Mouse (Mus musculus): Measurements from ENCODE around the gene Lmod3. TPM values are rescaled to one million over a fixed set of nuclear protein-coding genes. Genes with fewer than 3 reads are reported as not detected.
"Not testable (repeated sequence)": the region's sequence is repeated elsewhere in the genome, so short reads cannot be mapped to it uniquely, and the experiment has no call there.

The Lmod3 gene
- polyA plus RNA-seq, 1 experiment from 2014 or later = not detected

GRCm38 (mm10) chr6:97272349-97272748, 19.8 kb upstream of the Lmod3 start:
- H3K27ac ChIP-seq = no peak overlapping the region
- no peak overlapping the region for H3K4me3 ChIP-seq
- no peaks in the 10 kb centered on the region for H3K36me3 ChIP-seq (replicated peaks)
- no peak for DNase-seq (ENCODE audit: extremely low spot score, low spot score)
- peaks cover 24% of the 10 kb centered on the region for H3K4me1 ChIP-seq
- peaks cover 25% of the 10 kb centered on the region for H3K27me3 ChIP-seq (ENCODE audit: poor library complexity, severe bottlenecking)
- 60% methylated on average over 2 of the region's 2 CpGs for WGBS
- H3K9me3 ChIP-seq = no peaks in the 10 kb centered on the region

- no peak for DNase-seq (ENCODE audit: extremely low spot score, low spot score)
- Histone ChIP-seq H3K27ac (no peak overlapping the region), H3K9me3 (no peaks in the 10 kb centered on the region), H3K4me3 (no peak overlapping the region), H3K27me3 (ENCODE audit: poor library complexity, severe bottlenecking) (0 out of 2 replicates have a peak, but pooled peaks cover 3% of the 10 kb centered on the region), H3K4me1 (peaks cover 9% of the 10 kb centered on the region), H3K36me3 (replicated peaks) (no peaks in the 10 kb centered on the region)
- WGBS = 80% methylated on average over 11 of the region's 11 CpGs
These were observed 17.0 kb upstream of the Lmod3 start for GRCm38 (mm10) chr6:97269596-97269995.

GRCm38 (mm10) chr6:97267132-97267531, 14.6 kb upstream of the Lmod3 start:
- H3K9me3 ChIP-seq = no peaks in the 10 kb centered on the region
- 0 out of 2 replicates have a peak, but pooled peaks cover 3% of the 10 kb centered on the region for H3K27me3 ChIP-seq (ENCODE audit: poor library complexity, severe bottlenecking)
- no peak overlapping the region for H3K4me3 ChIP-seq
- H3K4me1 ChIP-seq = peaks cover 6% of the 10 kb centered on the region; the same call in 1 of the 2 replicates
- no peak for DNase-seq (ENCODE audit: extremely low spot score, low spot score)
- H3K36me3 ChIP-seq (replicated peaks) = no peaks in the 10 kb centered on the region
- WGBS = 94% methylated on average over 2 of the region's 2 CpGs
- H3K27ac ChIP-seq = no peak overlapping the region

GRCm38 (mm10) chr6:97266661-97267060, 14.1 kb upstream of the Lmod3 start:
- Histone ChIP-seq H3K4me1 (peaks cover 6% of the 10 kb centered on the region; the same call in 1 of the 2 replicates), H3K27me3 (ENCODE audit: poor library complexity, severe bottlenecking) (0 out of 2 replicates have a peak, but pooled peaks cover under 1% of the 10 kb centered on the region), H3K36me3 (replicated peaks) (no peaks in the 10 kb centered on the region), H3K4me3 (no peak overlapping the region), H3K27ac (no peak overlapping the region), H3K9me3 (no peaks in the 10 kb centered on the region)
- 83% methylated on average over 4 of the region's 4 CpGs for WGBS
- no peak for DNase-seq (ENCODE audit: extremely low spot score, low spot score)

GRCm38 (mm10) chr6:97265705-97266104, 13.1 kb upstream of the Lmod3 start:
- Histone ChIP-seq H3K4me1 (peaks cover 6% of the 10 kb centered on the region; the same call in 1 of the 2 replicates), H3K27me3 (ENCODE audit: poor library complexity, severe bottlenecking) (no peaks in the 10 kb centered on the region), H3K4me3 (no peak overlapping the region), H3K27ac (no peak overlapping the region), H3K9me3 (no peaks in the 10 kb centered on the region), H3K36me3 (replicated peaks) (no peaks in the 10 kb centered on the region)
- no peak for DNase-seq (ENCODE audit: extremely low spot score, low spot score)
- 84% methylated on average over 3 of the region's 3 CpGs for WGBS

- H3K9me3 ChIP-seq = no peaks in the 10 kb centered on the region
- no peak for DNase-seq (ENCODE audit: extremely low spot score, low spot score)
- no peaks in the 10 kb centered on the region for H3K36me3 ChIP-seq (replicated peaks)
- peaks cover 6% of the 10 kb centered on the region; the same call in 1 of the 2 replicates for H3K4me1 ChIP-seq
- 89% methylated on average over 8 of the region's 8 CpGs for WGBS
- H3K27ac ChIP-seq = no peak overlapping the region
- no peak overlapping the region for H3K4me3 ChIP-seq
- H3K27me3 ChIP-seq (ENCODE audit: poor library complexity, severe bottlenecking) = no peaks in the 10 kb centered on the region
These were observed 12.7 kb upstream of the Lmod3 start for GRCm38 (mm10) chr6:97265240-97265639.

GRCm38 (mm10) chr6:97263750-97264149, 11.2 kb upstream of the Lmod3 start:
- not testable (repeated sequence) for H3K4me3 ChIP-seq; DNase-seq (ENCODE audit: extremely low spot score, low spot score); H3K36me3 ChIP-seq (replicated peaks); H3K4me1 ChIP-seq; H3K27ac ChIP-seq; H3K27me3 ChIP-seq (ENCODE audit: poor library complexity, severe bottlenecking); H3K9me3 ChIP-seq

GRCm38 (mm10) chr6:97262229-97262628, 9.7 kb upstream of the Lmod3 start:
- no peak overlapping the region for H3K4me3 ChIP-seq
- WGBS = 80% methylated on average over 4 of the region's 4 CpGs
- H3K27ac ChIP-seq = no peak overlapping the region
- no peaks in the 10 kb centered on the region for H3K36me3 ChIP-seq (replicated peaks)
- H3K27me3 ChIP-seq (ENCODE audit: poor library complexity, severe bottlenecking) = no peaks in the 10 kb centered on the region
- no peaks in the 10 kb centered on the region for H3K4me1 ChIP-seq
- DNase-seq (ENCODE audit: extremely low spot score, low spot score) = no peak
- no peaks in the 10 kb centered on the region for H3K9me3 ChIP-seq

GRCm38 (mm10) chr6:97259926-97260325, 7.4 kb upstream of the Lmod3 start:
- H3K9me3 ChIP-seq; H3K4me1 ChIP-seq; H3K27ac ChIP-seq; H3K4me3 ChIP-seq; H3K36me3 ChIP-seq (replicated peaks); H3K27me3 ChIP-seq (ENCODE audit: poor library complexity, severe bottlenecking); DNase-seq (ENCODE audit: extremely low spot score, low spot score): not testable (repeated sequence)
- WGBS = 94% methylated on average over 2 of the region's 2 CpGs

- Histone ChIP-seq H3K36me3 (replicated peaks) (no peaks in the 10 kb centered on the region), H3K4me1 (no peaks in the 10 kb centered on the region), H3K27ac (no peak overlapping the region), H3K4me3 (no peak overlapping the region), H3K27me3 (ENCODE audit: poor library complexity, severe bottlenecking) (no peaks in the 10 kb centered on the region), H3K9me3 (no peaks in the 10 kb centered on the region)
- 88% methylated on average over 1 of the region's 1 CpGs for WGBS
- DNase-seq (ENCODE audit: extremely low spot score, low spot score) = no peak
These were observed 5.9 kb upstream of the Lmod3 start for GRCm38 (mm10) chr6:97258489-97258888.

- no peaks in the 10 kb centered on the region for H3K27me3 ChIP-seq (ENCODE audit: poor library complexity, severe bottlenecking)
- 81% methylated on average over 5 of the region's 5 CpGs for WGBS
These were observed 473 bp downstream of the Lmod3 start for GRCm38 (mm10) chr6:97252086-97252485.

GRCm38 (mm10) chr6:97250966-97251365, 1.6 kb downstream of the Lmod3 start:
- 57% methylated on average over 6 of the region's 6 CpGs for WGBS
- Histone ChIP-seq H3K9me3 (no peaks in the 10 kb centered on the region), H3K27me3 (ENCODE audit: poor library complexity, severe bottlenecking) (no peaks in the 10 kb centered on the region)

More at GRCm38 (mm10) chr6:97252086-97252485, 473 bp downstream of the Lmod3 start:
- H3K36me3 ChIP-seq (replicated peaks) = no peaks in the 10 kb centered on the region
- H3K4me3 ChIP-seq = no peak overlapping the region
- H3K9me3 ChIP-seq = no peaks in the 10 kb centered on the region
- H3K4me1 ChIP-seq = no peaks in the 10 kb centered on the region
- DNase-seq (ENCODE audit: extremely low spot score, low spot score) = no peak
- no peak overlapping the region for H3K27ac ChIP-seq

GRCm38 (mm10) chr6:97245200-97245599, 7.4 kb downstream of the Lmod3 start:
- no peak overlapping the region for H3K4me3 ChIP-seq
- H3K36me3 ChIP-seq (replicated peaks) = no peaks in the 10 kb centered on the region
- H3K4me1 ChIP-seq = no peaks in the 10 kb centered on the region
- H3K27ac ChIP-seq = no peak overlapping the region
- no peak for DNase-seq (ENCODE audit: extremely low spot score, low spot score)
- no peaks in the 10 kb centered on the region for H3K9me3 ChIP-seq
- H3K27me3 ChIP-seq (ENCODE audit: poor library complexity, severe bottlenecking) = no peaks in the 10 kb centered on the region

More at GRCm38 (mm10) chr6:97250966-97251365, 1.6 kb downstream of the Lmod3 start:
- Histone ChIP-seq H3K27ac (no peak overlapping the region), H3K4me1 (no peaks in the 10 kb centered on the region), H3K4me3 (no peak overlapping the region), H3K36me3 (replicated peaks) (no peaks in the 10 kb centered on the region)
- peak; percentile 24 for DNase-seq (ENCODE audit: extremely low spot score, low spot score)

GRCm38 (mm10) chr6:97242522-97242921, 10.0 kb downstream of the Lmod3 start:
- Histone ChIP-seq H3K4me1 (no peaks in the 10 kb centered on the region), H3K9me3 (peaks cover 5% of the 10 kb centered on the region; the same call in 1 of the 2 replicates), H3K4me3 (no peak overlapping the region), H3K36me3 (replicated peaks) (no peaks in the 10 kb centered on the region), H3K27ac (no peak overlapping the region), H3K27me3 (ENCODE audit: poor library complexity, severe bottlenecking) (no peaks in the 10 kb centered on the region)
- DNase-seq (ENCODE audit: extremely low spot score, low spot score) = no peak
- WGBS = 91% methylated on average over 4 of the region's 4 CpGs
